8 mouse cellular contexts compared by ENCODE assay signal in genomic region chr4:124703406-124703805, GRCm38 (mm10). TPM values are rescaled to one million over a fixed set of nuclear protein-coding genes. Genes with fewer than 3 reads are reported as not detected.
A peak's percentile ranks its signal among the peaks of the same experiment; 100 is the strongest.
DNase-seq lines count a peak whose midpoint lies in the region; ATAC-seq and TF ChIP-seq lines count a peak whose summit lies in the region.

No protein-coding gene starts in this region.

- H3K36me3 ChIP-seq in lung, embryonic 14.5 days (ENCODE audit: insufficient read depth): peaks cover 17% of the 10 kb centered on the region; the same call in 1 of the 2 replicates
- H3K36me3 ChIP-seq in lung, postnatal 0 days (ENCODE audit: insufficient read depth, low read length): no peaks in the 10 kb centered on the region
- no peaks in the 10 kb centered on the region for H3K36me3 ChIP-seq in heart, embryonic 16.5 days (ENCODE audit: control insufficient read depth, insufficient read depth)

- peak; percentile 9 for DNase-seq in lung, embryonic 14.5 days
- DNase-seq in lung, postnatal 0 days (ENCODE audit: low spot score): no peak
- no peak for DNase-seq in frontal cortex, postnatal 14 days (ENCODE audit: low spot score in 2 of 2)
- no peak for DNase-seq in frontal cortex, postnatal 25 days (ENCODE audit: low spot score in 2 of 2)

- no peaks in the 10 kb centered on the region for H3K27me3 ChIP-seq in lung, embryonic 14.5 days (ENCODE audit: insufficient read depth, low read length)
- no peaks in the 10 kb centered on the region for H3K27me3 ChIP-seq in lung, postnatal 0 days (replicated peaks; ENCODE audit: insufficient read depth, low read length)
- no peaks in the 10 kb centered on the region for H3K27me3 ChIP-seq in heart, embryonic 16.5 days (ENCODE audit: control insufficient read depth, insufficient read depth, low read length)

- peak overlapping the region; percentile 8 for H3K4me3 ChIP-seq in lung, embryonic 14.5 days (ENCODE audit: low read depth, low read length)
- no peak overlapping the region for H3K4me3 ChIP-seq in lung, postnatal 0 days (ENCODE audit: low read depth, low read length)
- no peak overlapping the region for H3K4me3 ChIP-seq in cortical plate, adult 2 months (ENCODE audit: insufficient read depth, low read length)
- peak overlapping the region; percentile 10; the same call in 1 of the 2 replicates for H3K4me3 ChIP-seq in heart, embryonic 16.5 days (ENCODE audit: low read length)

- peaks cover 36% of the 10 kb centered on the region for H3K4me1 ChIP-seq in lung, embryonic 14.5 days (ENCODE audit: insufficient read depth)
- peaks cover 22% of the 10 kb centered on the region for H3K4me1 ChIP-seq in lung, postnatal 0 days (ENCODE audit: insufficient read depth, low read depth, low read length)
- H3K4me1 ChIP-seq in cortical plate, adult 2 months (ENCODE audit: control insufficient read depth, insufficient read depth, low read length): no peaks in the 10 kb centered on the region
- peaks cover 46% of the 10 kb centered on the region for H3K4me1 ChIP-seq in heart, embryonic 16.5 days (ENCODE audit: control insufficient read depth, insufficient read depth, low read length)

- H3K9me3 ChIP-seq in lung, embryonic 14.5 days (ENCODE audit: low read depth, low read length): no peaks in the 10 kb centered on the region
- H3K9me3 ChIP-seq in lung, postnatal 0 days (ENCODE audit: low read length): no peaks in the 10 kb centered on the region
- no peaks in the 10 kb centered on the region for H3K9me3 ChIP-seq in heart, embryonic 16.5 days (replicated peaks; ENCODE audit: control insufficient read depth, low read length)

- TF ChIP-seq EP300 in lung, postnatal 0 days (IDR thresholded peaks at IDR 0.05): no peak

- TF ChIP-seq POLR2A in cortical plate, adult 2 months (IDR thresholded peaks at IDR 0.05; ENCODE audit: extremely low read depth, insufficient read depth, low read length): no peak

- no peak for TF ChIP-seq CTCF in lung, embryonic 14.5 days (IDR thresholded peaks at IDR 0.05; ENCODE audit: low read depth)
- TF ChIP-seq CTCF in lung, postnatal 0 days (IDR thresholded peaks at IDR 0.05): no peak
- no peak for TF ChIP-seq CTCF in cortical plate, adult 2 months (IDR thresholded peaks at IDR 0.05; ENCODE audit: extremely low read depth, insufficient read depth, low read length)

- no peak overlapping the region for H3K9ac ChIP-seq in lung, embryonic 14.5 days
- H3K9ac ChIP-seq in lung, postnatal 0 days (replicated peaks; ENCODE audit: low read depth): no peak overlapping the region
- 0 out of 2 replicates have a peak overlapping the region, but pooled peaks have one; percentile 0 for H3K9ac ChIP-seq in heart, embryonic 16.5 days (ENCODE audit: low read length)

- H3K27ac ChIP-seq in lung, embryonic 14.5 days (ENCODE audit: low read depth): peak overlapping the region; percentile 92
- H3K27ac ChIP-seq in lung, postnatal 0 days (ENCODE audit: low read length): no peak overlapping the region
- peak overlapping the region; percentile 86; the same call in 1 of the 2 replicates for H3K27ac ChIP-seq in cortical plate, adult 2 months (ENCODE audit: insufficient read depth, low read length)
- peak overlapping the region; percentile 90 for H3K27ac ChIP-seq in heart, embryonic 16.5 days (ENCODE audit: low read length)

- H3K4me2 ChIP-seq in lung, embryonic 14.5 days: peak overlapping the region; percentile 46
- H3K4me2 ChIP-seq in lung, postnatal 0 days (replicated peaks; ENCODE audit: low read depth, low read length): no peak overlapping the region; the same call in 1 of the 2 replicates
- H3K4me2 ChIP-seq in heart, embryonic 16.5 days (ENCODE audit: low read depth, low read length): peak overlapping the region; percentile 47

- 17% methylated on average over 2 of the region's 2 CpGs for WGBS in lung, embryonic 14.5 days
- WGBS in lung, postnatal 0 days: 46% methylated on average over 2 of the region's 2 CpGs
- WGBS in heart, embryonic 16.5 days: 24% methylated on average over 2 of the region's 2 CpGs

- no peak for ATAC-seq in lung, embryonic 14.5 days (ENCODE audit: insufficient read depth)
- no peak for ATAC-seq in lung, postnatal 0 days
- ATAC-seq in heart, embryonic 16.5 days (replicated peaks; ENCODE audit: extremely low read depth, insufficient read depth, low FRiP score): no peak
- peak; percentile 17 for ATAC-seq in megakaryocyte, adult 5-6 weeks (ENCODE audit: poor library complexity, severe bottlenecking)
- no peak for ATAC-seq in frontal cortex, adult (ENCODE audit: low TSS enrichment)

RNA-seq across cellular contexts. Expression of gene Fhl3, which starts 2.9 kb away (rescaled TPM):
- 12.8 and 13.1 TPM in 2 replicates for polyA plus RNA-seq in lung, embryonic 14.5 days (2014; fragmentation: Nextera tagmentation; extraction: Ambion mirVana)
- 5.2 and 5.8 TPM in 2 replicates for polyA plus RNA-seq in lung, postnatal 0 days (2015; fragmentation: Nextera tagmentation; extraction: Ambion mirVana)
- 1.8 and 2.4 TPM in 2 replicates for polyA plus RNA-seq in cortical plate, adult 2 months (2012; rRNA removed)
- 3.8 and 5.0 TPM in 2 replicates for polyA plus RNA-seq in heart, embryonic 16.5 days (2015; fragmentation: Nextera tagmentation; extraction: Ambion mirVana)
- total RNA-seq in megakaryocyte, adult 5-6 weeks (2015): 11.5 and 11.7 TPM in 2 replicates
- total RNA-seq in megakaryocyte, adult 5-6 weeks (2017): 4.2 and 5.0 TPM in 2 replicates

RNA-seq across cellular contexts. Expression of gene Utp11, which starts 10.0 kb away (rescaled TPM):
- polyA plus RNA-seq in lung, embryonic 14.5 days (2014; fragmentation: Nextera tagmentation; extraction: Ambion mirVana): 59.0 and 59.5 TPM in 2 replicates
- 37.4 and 48.8 TPM in 2 replicates for polyA plus RNA-seq in lung, postnatal 0 days (2015; fragmentation: Nextera tagmentation; extraction: Ambion mirVana)
- polyA plus RNA-seq in cortical plate, adult 2 months (2012; rRNA removed): 18.6 and 19.3 TPM in 2 replicates
- polyA plus RNA-seq in heart, embryonic 16.5 days (2015; fragmentation: Nextera tagmentation; extraction: Ambion mirVana): 40.3 and 49.2 TPM in 2 replicates
- total RNA-seq in megakaryocyte, adult 5-6 weeks (2015): 39.3 and 42.0 TPM in 2 replicates
- 34.1 and 39.4 TPM in 2 replicates for total RNA-seq in megakaryocyte, adult 5-6 weeks (2017)

RNA-seq across cellular contexts. Expression of gene Sf3a3, which starts 11.2 kb away (rescaled TPM):
- 164 and 166 TPM in 2 replicates for polyA plus RNA-seq in lung, embryonic 14.5 days (2014; fragmentation: Nextera tagmentation; extraction: Ambion mirVana)
- polyA plus RNA-seq in lung, postnatal 0 days (2015; fragmentation: Nextera tagmentation; extraction: Ambion mirVana): 49.1 and 57.1 TPM in 2 replicates
- polyA plus RNA-seq in cortical plate, adult 2 months (2012; rRNA removed): 33.9 and 35.4 TPM in 2 replicates
- 77.7 and 95.1 TPM in 2 replicates for polyA plus RNA-seq in heart, embryonic 16.5 days (2015; fragmentation: Nextera tagmentation; extraction: Ambion mirVana)
- total RNA-seq in megakaryocyte, adult 5-6 weeks (2015): 58.3 and 58.6 TPM in 2 replicates
- total RNA-seq in megakaryocyte, adult 5-6 weeks (2017): 88.3 and 100 TPM in 2 replicates

RNA-seq across cellular contexts. Expression of gene Inpp5b, which starts 38.2 kb away (rescaled TPM):
- polyA plus RNA-seq in lung, embryonic 14.5 days (2014; fragmentation: Nextera tagmentation; extraction: Ambion mirVana): 25.5 and 34.0 TPM in 2 replicates
- 59.6 and 62.9 TPM in 2 replicates for polyA plus RNA-seq in lung, postnatal 0 days (2015; fragmentation: Nextera tagmentation; extraction: Ambion mirVana)
- 73.6 and 78.2 TPM in 2 replicates for polyA plus RNA-seq in cortical plate, adult 2 months (2012; rRNA removed)
- 16.3 and 16.8 TPM in 2 replicates for polyA plus RNA-seq in heart, embryonic 16.5 days (2015; fragmentation: Nextera tagmentation; extraction: Ambion mirVana)
- 32.6 and 45.0 TPM in 2 replicates for total RNA-seq in megakaryocyte, adult 5-6 weeks (2015)
- total RNA-seq in megakaryocyte, adult 5-6 weeks (2017): 40.7 and 48.4 TPM in 2 replicates

RNA-seq across cellular contexts. Expression of gene Pou3f1, which starts 46.8 kb away (rescaled TPM):
- 0.11 and 0.41 TPM in 2 replicates for polyA plus RNA-seq in lung, embryonic 14.5 days (2014; fragmentation: Nextera tagmentation; extraction: Ambion mirVana)
- 0.10 and 0.14 TPM in 2 replicates for polyA plus RNA-seq in lung, postnatal 0 days (2015; fragmentation: Nextera tagmentation; extraction: Ambion mirVana)
- polyA plus RNA-seq in cortical plate, adult 2 months (2012; rRNA removed): 13.8 and 15.8 TPM in 2 replicates
- 0.15 and 0.17 TPM in 2 replicates for polyA plus RNA-seq in heart, embryonic 16.5 days (2015; fragmentation: Nextera tagmentation; extraction: Ambion mirVana)
- total RNA-seq in megakaryocyte, adult 5-6 weeks (2015): not detected in 2 replicates
- total RNA-seq in megakaryocyte, adult 5-6 weeks (2017): not detected in 2 replicates

Comparison
In these comparisons a context has a peak if more than half of its experiments do, and no peak if none do; other contexts are left out.
1. H3K4me3 ChIP-seq: peak in lung, embryonic 14.5 days (single experiment) and heart, embryonic 16.5 days (single experiment); none in lung, postnatal 0 days (single experiment) and cortical plate, adult 2 months (single experiment).